Mouse (Mus musculus): ENCODE results near the gene Pde9a. TPM values are rescaled to one million over a fixed set of nuclear protein-coding genes. Genes with fewer than 3 reads are reported as not detected.

Pde9a gene
- total RNA-seq, 2 experiments from 2014 or later, result 7.2 to 11.9 TPM

DNA sequence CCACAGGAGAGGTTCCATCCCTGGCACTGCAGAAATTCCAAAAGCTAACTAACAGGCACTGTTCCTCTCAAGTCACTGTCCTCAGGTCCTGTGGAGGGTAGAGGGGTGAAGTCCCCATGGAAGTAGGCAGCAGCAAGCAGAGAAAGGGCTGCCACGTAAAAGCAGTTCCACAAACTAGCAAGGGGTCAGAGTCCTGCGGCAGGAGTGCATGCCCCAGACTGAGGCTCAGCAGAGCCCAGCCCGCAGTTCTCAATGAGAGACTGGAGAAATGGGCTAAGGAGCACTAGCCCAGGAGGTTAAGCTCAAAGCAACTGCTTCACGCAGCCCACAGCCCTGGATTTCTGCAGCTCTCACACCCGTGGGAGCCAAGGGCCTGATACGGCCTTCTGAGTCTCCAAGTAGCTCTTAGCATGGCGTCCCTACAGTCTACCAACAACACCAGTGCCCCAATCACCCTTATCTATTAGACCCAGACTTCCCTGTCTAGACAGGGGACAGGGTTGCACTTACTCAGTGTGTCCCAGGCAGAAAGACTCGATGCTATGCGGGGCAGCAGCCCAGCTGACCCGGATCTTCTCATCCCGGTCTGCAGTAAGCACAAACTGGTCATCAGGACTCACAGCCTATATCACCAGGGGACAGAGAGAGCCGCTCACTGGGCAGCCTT, 116.4 kb downstream of the Pde9a start:
- DNase-seq, result no peak
- intact Hi-C loops (cut with DNase I), result no loop called here

DNA sequence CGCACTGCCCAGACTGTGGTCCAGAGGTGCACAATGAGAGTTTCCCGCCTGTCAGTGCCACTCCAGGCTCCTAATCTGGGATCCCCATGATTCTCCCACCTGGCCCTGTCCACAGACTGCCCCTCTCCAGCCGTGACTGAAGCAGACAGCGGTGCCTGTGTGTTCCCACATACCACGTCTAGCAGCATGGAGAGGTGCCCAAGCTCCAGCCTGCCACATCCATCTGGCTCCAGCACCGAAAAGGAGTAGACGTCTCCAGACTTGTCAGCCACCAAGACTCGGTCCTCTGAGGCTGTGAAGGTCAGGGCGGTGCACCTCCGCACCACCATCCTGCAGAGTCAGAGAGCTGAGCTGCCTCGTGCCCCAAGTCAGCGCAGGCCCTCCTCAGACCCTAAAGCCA, 117.3 kb downstream of the Pde9a start:
- DNase-seq, result no peak
- intact Hi-C loops (cut with DNase I), result no loop called here

DNA sequence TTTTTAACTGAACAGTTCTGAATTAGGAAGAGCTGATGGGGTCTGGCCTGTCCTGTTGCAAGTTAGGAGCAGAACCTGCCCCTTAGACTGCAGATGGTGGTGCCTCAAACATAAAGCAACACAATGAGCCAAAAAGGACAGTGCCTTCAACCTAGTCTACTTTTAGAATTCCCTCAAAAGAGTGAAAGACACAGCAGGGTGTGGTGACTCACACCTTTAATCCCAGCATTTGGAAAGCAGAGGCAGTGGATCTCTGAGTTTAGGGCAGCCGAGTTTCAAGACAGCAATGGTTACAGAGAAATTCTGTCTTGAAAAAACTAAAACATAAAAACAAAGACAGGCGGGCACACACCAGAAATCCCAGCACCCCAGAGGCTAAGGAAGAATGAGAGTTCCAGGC, 117.9 kb downstream of the Pde9a start:
- intact Hi-C loops (cut with DNase I), result no loop called here
- no peak for DNase-seq

DNA sequence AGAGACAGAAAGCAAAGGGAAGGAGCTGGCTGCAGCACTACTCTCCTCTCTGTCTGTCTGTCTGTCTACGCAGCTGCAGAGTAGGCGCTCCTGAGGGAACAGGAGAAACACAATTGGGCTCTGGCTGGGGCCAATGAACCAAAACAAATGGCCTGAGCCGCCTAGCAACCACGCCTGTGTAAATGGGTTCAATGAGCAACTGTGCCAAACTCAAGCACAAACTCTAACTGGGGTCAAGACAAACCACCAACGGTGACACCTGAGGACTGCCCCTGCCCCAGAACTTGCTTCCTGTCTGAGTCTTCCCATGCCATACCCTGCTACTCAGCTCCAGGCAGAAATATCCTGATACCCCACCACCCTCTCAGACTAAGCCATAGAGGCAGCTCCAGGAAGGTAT, 119.0 kb downstream of the Pde9a start:
- intact Hi-C loops (cut with DNase I), result no loop called here
- DNase-seq, result no peak

DNA sequence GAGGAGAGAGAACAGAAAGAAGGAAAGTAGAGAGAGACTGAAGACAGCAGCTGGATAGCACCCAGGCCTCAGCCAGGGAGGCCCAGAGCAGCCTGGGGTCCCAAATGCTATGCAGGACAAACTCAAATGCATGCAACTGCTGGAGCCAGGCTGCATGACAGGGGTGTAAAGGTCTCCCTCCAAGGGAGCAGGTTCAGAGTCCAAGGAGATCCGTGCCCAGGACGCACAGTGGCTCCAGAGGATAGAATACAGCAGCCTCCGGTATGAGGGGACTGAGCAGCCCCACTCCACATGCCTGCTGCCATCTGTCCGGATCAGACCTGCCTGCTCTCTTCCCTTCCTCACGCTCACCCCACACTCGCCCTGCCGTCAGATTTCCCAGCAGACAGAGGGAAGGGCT, 120.3 kb downstream of the Pde9a start:
- intact Hi-C loops (cut with DNase I), result no loop called here
- DNase-seq, result no peak

DNA sequence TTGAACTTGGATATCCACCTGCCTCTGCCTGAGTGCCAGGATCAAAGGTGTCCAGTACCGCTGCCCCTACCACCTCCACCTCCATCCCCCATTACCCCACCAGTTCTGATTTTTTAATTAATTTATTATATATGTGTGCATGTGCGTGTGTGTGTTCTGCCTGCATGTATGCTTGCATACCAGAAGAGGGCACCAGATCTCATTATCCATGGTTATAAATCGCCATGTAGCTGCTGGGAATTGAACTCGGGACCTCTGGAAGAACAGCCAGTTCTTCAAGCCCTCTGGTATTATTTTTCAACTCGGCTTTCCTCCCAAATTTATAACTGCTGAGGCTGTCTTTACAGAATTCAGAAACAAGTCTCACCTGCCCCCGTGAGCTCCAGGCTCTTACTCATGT, 124.9 kb downstream of the Pde9a start:
- DNase-seq, result no peak
- intact Hi-C loops (cut with DNase I), result loop anchor here (10.0 kb wide), 1 partner anchor 524 kb away; the partner anchor contains the start of genes Hsf2bp and Rrp1b

DNA sequence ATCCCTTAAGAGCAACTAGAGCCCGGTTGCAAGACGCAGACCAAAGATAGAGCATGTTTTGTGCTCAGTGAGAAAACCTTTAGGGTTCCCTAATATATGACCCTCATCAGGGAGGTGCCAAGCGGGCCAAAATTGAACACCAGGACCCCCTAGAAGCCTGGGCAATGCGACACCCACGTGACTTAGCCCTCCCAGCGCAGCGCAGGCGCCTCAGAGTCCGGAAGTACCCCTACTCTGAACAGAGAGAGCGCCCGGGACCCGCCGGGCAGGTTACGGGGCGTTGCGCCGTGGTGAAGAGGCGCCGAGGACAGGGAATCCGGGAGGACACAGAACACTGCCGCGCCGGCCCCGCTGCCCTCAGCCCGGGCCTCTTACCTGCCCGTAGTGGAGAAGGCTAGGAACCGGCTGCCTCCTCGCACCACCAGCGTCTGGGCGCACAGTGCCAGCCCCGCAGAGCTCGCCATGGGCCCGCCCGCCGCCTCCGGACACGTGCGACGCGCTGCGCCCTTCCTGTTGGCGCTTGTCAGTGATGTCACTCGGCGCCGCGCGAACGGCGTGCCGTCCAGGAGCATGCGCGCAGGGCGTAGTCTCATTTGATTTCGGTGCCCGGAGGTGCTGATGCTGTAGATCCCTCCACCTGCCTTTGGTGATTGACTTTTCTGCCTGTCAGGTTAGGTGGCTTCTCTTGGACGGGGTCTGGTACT, 125.9 kb downstream of the Pde9a start:
- intact Hi-C loops (cut with DNase I), result loop anchor here (10.0 kb wide), 1 partner anchor 523 kb away; the partner anchor contains the start of genes Hsf2bp and Rrp1b
- peak; percentile 87 to 89 for DNase-seq

DNA sequence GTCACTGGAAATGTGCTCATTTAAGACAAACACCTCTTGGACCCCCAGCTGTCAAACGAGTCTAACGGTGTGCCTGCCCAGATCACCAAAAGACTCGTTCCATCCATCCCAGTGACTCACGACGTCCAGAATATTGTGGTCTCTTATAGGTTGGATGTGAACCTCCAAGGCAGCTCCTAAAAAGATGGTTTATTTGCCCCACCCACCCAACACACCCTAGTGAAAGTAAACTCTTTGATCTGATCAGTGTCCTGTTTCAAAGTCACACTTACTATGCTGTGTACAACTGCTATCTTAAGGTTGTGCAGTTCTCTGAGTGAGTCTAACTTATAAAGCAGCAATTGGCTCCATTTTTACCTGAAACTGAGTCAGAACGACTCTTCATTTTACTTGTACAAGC, 126.6 kb downstream of the Pde9a start:
- intact Hi-C loops (cut with DNase I), result loop anchor here (10.0 kb wide), 1 partner anchor 522 kb away; the partner anchor contains the start of genes Hsf2bp and Rrp1b
- DNase-seq, result no peak

DNA sequence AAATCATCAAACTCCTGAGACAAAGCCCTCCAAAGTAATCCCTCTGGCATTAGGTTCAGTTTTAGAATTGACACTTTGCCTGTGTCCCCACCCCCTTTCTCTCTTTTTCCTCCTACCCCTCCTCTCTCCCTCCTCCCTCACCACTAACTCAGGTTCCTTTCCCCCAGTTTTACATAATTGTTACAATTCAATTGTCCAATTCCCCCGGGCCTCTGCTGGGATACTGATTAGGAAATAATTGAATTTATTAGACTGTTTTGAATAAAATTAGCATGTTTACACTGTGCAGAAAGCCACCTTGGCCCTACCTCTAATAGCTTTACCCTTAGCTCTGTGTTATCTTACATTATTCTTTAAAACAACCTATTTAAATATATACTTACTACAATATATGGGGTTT, 128.7 kb downstream of the Pde9a start:
- no peak for DNase-seq
- intact Hi-C loops (cut with DNase I), result loop anchor here (10.0 kb wide), 1 partner anchor 520 kb away; the partner anchor contains the start of genes Hsf2bp and Rrp1b

DNA sequence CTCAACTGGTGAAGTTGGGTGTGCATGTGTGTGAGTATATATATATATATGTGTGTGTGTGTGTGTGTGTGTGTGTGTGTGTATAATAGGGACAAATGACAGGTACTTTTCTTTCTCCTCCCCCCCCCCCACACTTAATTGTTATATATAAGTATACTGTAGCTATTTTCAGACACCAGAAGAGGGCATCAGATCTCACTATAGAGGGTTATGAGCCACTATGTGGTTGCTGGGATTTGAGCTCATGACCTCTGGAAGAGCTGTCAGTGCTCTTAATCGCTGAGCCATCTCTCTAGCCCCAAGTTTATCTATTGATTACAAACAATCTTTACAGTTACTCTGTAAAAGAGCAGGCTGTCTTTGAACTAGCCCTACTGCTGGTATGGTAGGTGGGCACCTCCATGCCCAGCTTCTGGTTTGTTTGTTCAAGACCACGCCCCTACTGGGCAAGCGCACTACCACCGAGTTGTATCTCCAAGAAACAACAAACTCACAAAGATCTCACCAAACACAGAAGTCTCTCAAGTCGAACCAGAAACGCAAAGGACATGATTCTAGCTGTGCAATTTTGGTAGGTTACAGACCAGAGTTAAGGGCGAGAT, 133.4 kb downstream of the Pde9a start:
- intact Hi-C loops (cut with DNase I), result loop anchor here (10.0 kb wide), 1 partner anchor 515 kb away; the partner anchor contains the start of genes Hsf2bp and Rrp1b
- DNase-seq, result no peak

DNA sequence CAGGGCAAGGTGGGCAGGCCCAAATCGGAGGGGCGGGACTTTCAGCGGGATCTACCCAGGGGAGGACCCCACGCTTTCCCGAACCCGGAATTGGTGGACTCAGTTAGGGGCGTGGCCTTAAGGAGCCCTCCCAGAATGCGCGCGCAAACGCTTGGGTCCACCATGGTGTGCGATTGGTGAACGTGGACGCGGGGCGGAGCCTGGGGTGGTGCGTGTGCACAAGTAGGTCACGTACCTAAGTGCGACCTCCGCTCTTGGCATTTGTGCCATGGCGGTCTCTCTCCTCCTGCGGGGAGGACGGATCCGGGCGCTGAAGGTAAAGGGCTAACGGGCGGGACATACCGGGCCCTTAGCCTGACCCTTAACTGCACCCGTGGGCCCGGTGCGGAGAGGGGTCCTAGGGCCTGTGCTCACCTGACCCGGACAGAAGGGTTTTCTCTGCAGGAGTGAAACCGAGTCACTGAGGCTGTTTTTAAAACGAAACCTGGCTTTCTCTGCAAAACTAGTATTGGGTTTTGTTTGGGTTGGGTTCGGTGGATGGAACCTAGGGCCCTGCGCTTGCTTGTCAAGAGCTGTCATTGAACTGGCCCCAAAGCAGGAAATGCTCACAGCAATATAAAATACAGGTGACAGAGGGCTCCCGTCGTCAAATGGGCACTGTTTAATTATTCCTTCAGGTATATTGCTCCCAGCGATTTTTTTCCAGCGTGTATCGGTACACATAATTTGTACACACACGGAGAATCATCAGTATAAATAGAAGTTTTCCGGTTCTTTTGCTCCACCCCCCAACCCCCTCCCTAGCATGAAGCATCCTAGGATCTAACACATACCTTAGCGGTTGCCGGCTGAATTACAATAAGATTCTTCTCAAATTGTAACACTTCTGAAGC, 134.2 kb downstream of the Pde9a start, which contains the start of the genes Wdr4 and Ndufv3:
Wdr4 (minus strand) TSS at position 35 of the 893 bp plus-strand sequence.
Ndufv3 (plus strand) TSS at position 170 of the 893 bp plus-strand sequence.
- peak; percentile 99 for DNase-seq
- intact Hi-C loops (cut with DNase I), result loop anchor here (2.0 to 10.0 kb wide), 3 partner anchors 45 to 515 kb away; partner anchors contain the start of genes Hsf2bp, Pknox1, Rrp1b and U2af1

DNA sequence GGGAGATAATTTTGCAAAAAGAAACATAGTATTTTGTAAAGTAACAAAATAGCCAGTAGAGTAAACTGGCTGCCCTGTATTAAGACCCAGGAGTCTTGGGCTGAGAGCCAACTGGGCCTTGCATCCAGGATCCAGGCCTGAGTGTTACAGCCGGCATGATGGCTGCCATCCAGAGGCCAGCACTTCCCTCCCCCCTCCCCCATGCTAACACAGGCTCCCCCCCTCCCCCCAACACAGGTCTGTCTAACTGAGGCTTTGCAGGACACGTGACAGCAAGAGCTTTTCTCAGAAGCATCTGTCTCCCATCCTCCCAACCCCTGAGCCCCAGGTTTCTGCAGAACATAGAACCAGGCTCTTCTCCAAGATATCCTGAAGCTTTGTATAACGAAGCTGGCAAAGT, 134.9 kb downstream of the Pde9a start:
- peak; percentile 73 to 81 for DNase-seq
- intact Hi-C loops (cut with DNase I), result loop anchor here (2.0 kb wide), 2 partner anchors 44 to 138 kb away; partner anchors contain the start of genes Pknox1 and U2af1

DNA sequence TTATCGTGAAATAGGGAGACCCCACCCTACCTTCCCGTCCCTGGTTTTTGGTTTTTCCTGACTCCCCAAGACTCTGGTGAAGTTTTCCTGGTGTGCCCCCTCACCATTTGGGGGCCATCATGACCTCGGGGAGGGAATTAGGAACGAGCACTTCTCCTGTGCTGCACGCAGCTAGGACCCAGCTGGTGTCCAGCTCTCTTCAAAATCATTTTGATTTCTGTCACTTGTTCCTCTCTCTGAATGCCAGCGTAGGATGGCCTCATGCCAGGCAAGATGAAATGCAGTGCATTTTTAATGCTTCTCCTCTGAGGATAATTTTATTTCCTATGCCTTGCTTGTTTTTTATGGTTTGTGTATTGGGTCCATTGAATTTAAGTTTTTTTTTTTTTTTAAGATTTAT, 135.9 kb downstream of the Pde9a start:
- intact Hi-C loops (cut with DNase I), result loop anchor here (2.0 kb wide), 2 partner anchors 43 to 137 kb away; partner anchors contain the start of genes Pknox1 and U2af1
- no peak for DNase-seq

DNA sequence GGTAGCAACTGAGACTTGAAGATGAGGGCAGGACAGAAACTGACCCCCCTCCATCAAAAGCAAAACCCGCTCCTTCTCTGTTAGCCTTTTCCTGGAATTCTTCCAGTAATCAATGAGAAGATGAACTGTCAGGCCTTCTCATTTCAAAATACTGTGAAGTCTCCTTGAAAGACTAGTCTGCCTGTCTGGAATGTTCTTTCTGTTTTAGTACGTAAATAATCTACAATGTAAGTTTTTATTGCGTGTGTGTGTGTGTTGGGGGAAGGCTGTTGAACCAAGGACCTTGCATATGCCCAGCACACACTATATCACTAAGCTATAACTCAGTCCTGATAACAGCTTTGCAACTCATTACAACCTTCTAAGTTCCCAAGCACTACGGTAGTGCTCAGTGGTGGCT, 139.1 kb downstream of the Pde9a start:
- intact Hi-C loops (cut with DNase I), result no loop called here
- no peak for DNase-seq

DNA sequence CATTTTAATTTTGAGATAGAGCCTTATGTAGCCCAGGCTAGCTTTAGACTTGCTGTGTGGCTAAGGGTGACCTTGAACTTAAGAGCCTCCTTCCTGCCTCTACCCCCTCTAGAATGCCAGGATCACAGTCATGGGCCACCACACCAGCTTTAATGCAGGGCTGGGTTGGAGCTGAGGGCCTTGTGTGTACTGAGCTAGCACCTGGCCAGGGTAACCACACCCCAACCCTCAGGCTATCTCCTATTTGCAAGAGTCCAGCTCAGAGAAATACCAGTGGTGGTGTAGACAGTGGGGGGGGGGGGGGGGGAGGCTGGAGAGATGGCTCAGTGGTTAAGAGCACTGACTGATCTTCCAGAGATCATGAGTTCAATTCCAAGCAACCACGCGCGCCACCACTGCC, 139.8 kb downstream of the Pde9a start:
- intact Hi-C loops (cut with DNase I), result no loop called here

More for the DNA sequence above, 139.8 kb downstream of the Pde9a start:
- DNase-seq, result no peak

Other genes starting within 250 kb of the Pde9a start
- under 1 TPM in 1 of 2 experiments, not detected in 1; 0.88 TPM for gene Tff2, start 241.9 kb upstream of the Pde9a start, total RNA-seq (2021)
- gene Tff1, start 220.9 kb upstream of the Pde9a start, total RNA-seq (2021), result not detected
- not detected for gene Tmprss3, start 187.2 kb upstream of the Pde9a start, total RNA-seq (2021)
- gene Ubash3a, start 178.3 kb upstream of the Pde9a start, total RNA-seq (2021), result under 1 TPM; 0.22 to 0.85 TPM
- gene Rsph1, start 108.8 kb upstream of the Pde9a start, total RNA-seq (2021), result 1 to 10 TPM; 1.5 to 1.6 TPM
- 10 to 100 TPM; 11.7 to 12.3 TPM for gene Slc37a1, start 99.4 kb upstream of the Pde9a start, total RNA-seq (2021)
- 1 to 10 TPM; 5.6 to 9.2 TPM for gene Wdr4, start 133.8 kb downstream of the Pde9a start, total RNA-seq (2021)
- 1,000 to 10,000 TPM; 1,261 to 1,328 TPM for gene Ndufv3, start 133.9 kb downstream of the Pde9a start, total RNA-seq (2021)
- 10 to 100 TPM; 11.6 to 15.0 TPM for gene Pknox1, start 178.5 kb downstream of the Pde9a start, total RNA-seq (2021)